Mouse (Mus musculus) MEL (cell line): ENCODE data around the gene Mrrf. TPM values are rescaled to one million over a fixed set of nuclear protein-coding genes. Genes with fewer than 3 reads are reported as not detected.

Source experiments
- DNase-seq: peaks from one replicate; pipeline ENCODE4 v3.0.0; 2011; ENCODE audit warnings: low read depth, low spot score
- H3K27ac ChIP-seq: 2 replicates; pipeline ENCODE4 v1.5.1; 2012; ENCODE audit warnings: low read depth, mild to moderate bottlenecking, control low read depth, low read length, moderate library complexity; ENCODE audit not compliant: control insufficient read depth
- H3K27me3 ChIP-seq, 2 experiments: fragments of 150-350 bp in 1 of 2; sonication (generic) in 1 of 2; 2 replicates each; pipeline ENCODE4 v1.6.1; 2012; ENCODE audit warnings: low read length in 2 of 2, mild to moderate bottlenecking in 2 of 2, improper control_type of control experiment in 1 of 2, moderate library complexity in 1 of 2; ENCODE audit not compliant: insufficient read depth in 2 of 2, control insufficient read depth in 1 of 2
- H3K36me3 ChIP-seq, 2 experiments: 2 replicates each; pipeline ENCODE4 v1.6.1; 2012 to 2014; ENCODE audit warnings: low read length in 2 of 2, improper control_type of control experiment in 1 of 2, inconsistent platforms in 1 of 2, mild to moderate bottlenecking in 1 of 2; ENCODE audit not compliant: insufficient read depth in 2 of 2, control insufficient read depth in 1 of 2
- H3K4me1 ChIP-seq, 2 experiments: fragments of 150-350 bp in 1 of 2; sonication (generic) in 1 of 2; 2 replicates each; pipeline ENCODE4 v1.6.1; 2012; ENCODE audit warnings: low read length in 2 of 2, improper control_type of control experiment in 1 of 2, mild to moderate bottlenecking in 1 of 2; ENCODE audit not compliant: insufficient read depth in 2 of 2, control insufficient read depth in 1 of 2
- H3K4me3 ChIP-seq, 2 experiments: fragments of 150-350 bp in 1 of 2; sonication (generic) in 1 of 2; 2 replicates each; pipeline ENCODE4 v1.5.1; 2012; ENCODE audit warnings: low read depth in 2 of 2, low read length in 2 of 2, mild to moderate bottlenecking in 2 of 2, moderate library complexity in 2 of 2, control low read depth in 1 of 2, improper control_type of control experiment in 1 of 2; ENCODE audit not compliant: control insufficient read depth in 1 of 2, insufficient read depth in 1 of 2
- H3K79me2 ChIP-seq: 2 replicates; pipeline ENCODE4 v1.6.1; 2012; ENCODE audit warnings: mild to moderate bottlenecking, low read length, moderate library complexity; ENCODE audit not compliant: control insufficient read depth, poor library complexity, insufficient read depth
- H3K9ac ChIP-seq: 2 replicates; pipeline ENCODE4 v1.6.1; 2012; ENCODE audit warnings: low read depth, mild to moderate bottlenecking, control low read depth, low read length, moderate library complexity; ENCODE audit not compliant: control insufficient read depth, poor library complexity, severe bottlenecking
- H3K9me3 ChIP-seq: fragments of 150-350 bp; sonication (generic); replicated peaks from 2 replicates; pipeline ENCODE4 v1.6.1; 2012; ENCODE audit warnings: mild to moderate bottlenecking, low read length, improper control_type of control experiment, moderate library complexity; ENCODE audit not compliant: insufficient read depth
- BHLHE40 ChIP-seq: IDR thresholded peaks from 2 replicates; pipeline ENCODE4 v1.6.1; 2012; ENCODE audit warnings: low read depth, mild to moderate bottlenecking, inconsistent platforms, low read length, improper control_type of control experiment, borderline replicate concordance
- CHD2 ChIP-seq: IDR thresholded peaks from 2 replicates; pipeline ENCODE4 v1.6.1; 2011; ENCODE audit warnings: low read length, improper control_type of control experiment
- CTCF ChIP-seq, 3 experiments: IDR thresholded peaks in 2 of 3; conservative IDR thresholded peaks in 1 of 3; 2 replicates each; pipeline ENCODE4 v1.5.1; 2011 to 2012; ENCODE audit warnings: low read length in 3 of 3, low read depth in 2 of 3, mild to moderate bottlenecking in 2 of 3, improper control_type of control experiment in 1 of 3, inconsistent platforms in 1 of 3, mixed read lengths in 1 of 3, moderate library complexity in 1 of 3; ENCODE audit not compliant: control insufficient read depth in 1 of 3, insufficient read depth in 1 of 3, poor library complexity in 1 of 3, severe bottlenecking in 1 of 3
- ELF1 ChIP-seq: IDR thresholded peaks from 2 replicates; pipeline ENCODE4 v1.6.1; 2014; ENCODE audit warnings: low read depth, mild to moderate bottlenecking, inconsistent platforms, low read length, improper control_type of control experiment, moderate library complexity
- EP300 ChIP-seq, 2 experiments: IDR thresholded peaks; 2 replicates each; pipeline ENCODE4 v1.6.1; 2011; ENCODE audit warnings: improper control_type of control experiment in 2 of 2, low read length in 2 of 2, low read depth in 1 of 2, mild to moderate bottlenecking in 1 of 2
- ETS1 ChIP-seq: IDR thresholded peaks from 2 replicates; pipeline ENCODE4 v1.6.1; 2012; ENCODE audit warnings: low read depth, mild to moderate bottlenecking, inconsistent platforms, low read length, improper control_type of control experiment, moderate library complexity
- MAX ChIP-seq: IDR thresholded peaks from 2 replicates; pipeline ENCODE4 v1.6.1; 2011; ENCODE audit warnings: low read length, improper control_type of control experiment
- MEF2A ChIP-seq: IDR thresholded peaks from 2 replicates; pipeline ENCODE4 v1.6.1; 2014; ENCODE audit warnings: low read depth, mild to moderate bottlenecking, inconsistent platforms, low read length, improper control_type of control experiment; ENCODE audit not compliant: poor library complexity, insufficient replicate concordance, severe bottlenecking; ENCODE audit errors: extremely low read depth
- MYB ChIP-seq: IDR thresholded peaks from 2 replicates; pipeline ENCODE4 v1.6.1; 2011; ENCODE audit warnings: mild to moderate bottlenecking, low read depth, low read length, improper control_type of control experiment
- POLR2A ChIP-seq, 2 experiments: IDR thresholded peaks; 2 replicates each; pipeline ENCODE4 v1.6.1; 2011 to 2012; ENCODE audit warnings: low read length in 2 of 2, mild to moderate bottlenecking in 2 of 2, control low read depth in 1 of 2, improper control_type of control experiment in 1 of 2, low read depth in 1 of 2, moderate library complexity in 1 of 2; ENCODE audit not compliant: control insufficient read depth in 1 of 2, insufficient read depth in 1 of 2, poor library complexity in 1 of 2
- SMC3 ChIP-seq: IDR thresholded peaks from 2 replicates; pipeline ENCODE4 v1.6.1; 2011; ENCODE audit warnings: low read depth, low read length, improper control_type of control experiment
- TAL1 ChIP-seq: IDR thresholded peaks from 2 replicates; pipeline ENCODE4 v1.6.1; 2012; ENCODE audit warnings: mild to moderate bottlenecking, inconsistent platforms, low read length, moderate library complexity, mixed read lengths
- TBP ChIP-seq: IDR thresholded peaks from 2 replicates; pipeline ENCODE4 v1.8.0; 2011; ENCODE audit warnings: low read depth, low read length, improper control_type of control experiment
- TCF12 ChIP-seq: IDR thresholded peaks from 2 replicates; pipeline ENCODE4 v1.6.1; 2014; ENCODE audit warnings: low read depth, mild to moderate bottlenecking, inconsistent platforms, low read length, improper control_type of control experiment, moderate library complexity
- UBTF ChIP-seq: IDR thresholded peaks from 2 replicates; pipeline ENCODE4 v1.6.1; 2012; ENCODE audit warnings: low read depth, mild to moderate bottlenecking, inconsistent platforms, low read length, improper control_type of control experiment, moderate library complexity, borderline replicate concordance; ENCODE audit not compliant: insufficient read depth
- polyA plus RNA-seq, 2 experiments: library from polyadenylated mRNA; stranded (reverse) in 1 of 2; unstranded in 1 of 2; fragments of >175 nt in 1 of 2; fragments of >200 nt in 1 of 2; gene quantifications; 2 replicates each; pipeline versions ENCODE4 v1.2.1 to v1.2.4; 2012; ENCODE audit warnings: low replicate concordance in 2 of 2, low read depth in 1 of 2; ENCODE audit not compliant: insufficient read length in 2 of 2, insufficient read depth in 1 of 2, missing spikeins in 1 of 2
- total RNA-seq: library from RNA; depleted of rRNA; stranded (reverse); fragments of 300-350 nt; gene quantifications from 2 replicates; pipeline ENCODE4 v1.2.3, GENCODE M21; 2012

The Mrrf gene
- total and polyA plus RNA-seq, 3 experiments, result 28.0 to 31.2 TPM; not detected in 1

GRCm38 (mm10) chr2:36202611-36202880 is 66.4 kb downstream of the Mrrf start:
- no peak overlapping the region for H3K9ac ChIP-seq
- H3K4me3 ChIP-seq, result peak overlapping the region in 1 of 2 experiments; percentile 42; a peak in 1 of 4 replicates
- H3K27ac ChIP-seq, result no peak overlapping the region
- no peaks in the 10 kb centered on the region; the same call in 1 of the 2 replicates for H3K79me2 ChIP-seq
- H3K4me1 ChIP-seq, result peaks cover 5 to 46% of the 10 kb centered on the region in 2 experiments
- peaks cover 0 to 14% of the 10 kb centered on the region in 2 experiments; a peak in 2 of 4 replicates for H3K36me3 ChIP-seq
- TF ChIP-seq MEF2A (no peak), TCF12 (no peak), MAX (no peak), TBP (no peak), EP300 (IDR thresholded peaks at IDR 0.05; ENCODE audit: low read depth in 1 of 2, low read length in 2 of 2) (no peak), ETS1 (no peak), ELF1 (no peak), MYB (no peak), UBTF (no peak)
- TF ChIP-seq, all 39 proteins: peak for 0
- no peak for DNase-seq
- Histone ChIP-seq H3K27me3 (no peaks in the 10 kb centered on the region), H3K9me3 (no peaks in the 10 kb centered on the region)

GRCm38 (mm10) chr2:36203011-36203825 is 67.0 kb downstream of the Mrrf start:
- H3K36me3 ChIP-seq, result peaks cover 0 to 9% of the 10 kb centered on the region in 2 experiments; a peak in 2 of 4 replicates
- no peaks in the 10 kb centered on the region for H3K9me3 ChIP-seq
- peaks cover 3 to 39% of the 10 kb centered on the region in 2 experiments for H3K4me1 ChIP-seq
- no peak overlapping the region for H3K27ac ChIP-seq
- no peak for TF ChIP-seq BHLHE40
- 0 out of 2 replicates have a peak, but pooled peaks have one; percentile 21 for TF ChIP-seq ETS1
- TF ChIP-seq CTCF (IDR thresholded peaks at IDR 0.05 in 2 of 3, conservative IDR thresholded peaks at IDR 0.05 in 1 of 3; ENCODE audit: control insufficient read depth in 1 of 3, insufficient read depth in 1 of 3, low read depth in 2 of 3, low read length in 3 of 3, poor library complexity in 1 of 3, severe bottlenecking in 1 of 3), result no peak
- peak; percentile 60; the same call in 1 of the 2 replicates for TF ChIP-seq TBP
- no peak for TF ChIP-seq SMC3
- DNase-seq, result peak; percentile 61
- no peaks in the 10 kb centered on the region for H3K27me3 ChIP-seq
- H3K79me2 ChIP-seq, result no peaks in the 10 kb centered on the region; the same call in 1 of the 2 replicates
- H3K9ac ChIP-seq, result peak overlapping the region; percentile 13
- H3K4me3 ChIP-seq, result peak overlapping the region; percentile 42 to 45

GRCm38 (mm10) chr2:36204595-36204994 is 68.4 kb downstream of the Mrrf start:
- peak; percentile 4 to 22; a peak in 2 of 4 replicates for TF ChIP-seq EP300 (IDR thresholded peaks at IDR 0.05; ENCODE audit: low read depth in 1 of 2, low read length in 2 of 2)
- no peak for TF ChIP-seq CHD2
- no peak for TF ChIP-seq POLR2A (IDR thresholded peaks at IDR 0.05; ENCODE audit: control insufficient read depth in 1 of 2, insufficient read depth in 1 of 2, low read depth in 1 of 2, low read length in 2 of 2, poor library complexity in 1 of 2)
- TF ChIP-seq TAL1, result peak; percentile 36; the same call in 1 of the 2 replicates
- no peak overlapping the region for H3K27ac ChIP-seq
- no peaks in the 10 kb centered on the region for H3K79me2 ChIP-seq
- H3K27me3 ChIP-seq, result no peaks in the 10 kb centered on the region
- no peak overlapping the region for H3K4me3 ChIP-seq
- no peaks in the 10 kb centered on the region for H3K9me3 ChIP-seq
- DNase-seq, result no peak
- H3K9ac ChIP-seq, result no peak overlapping the region
- no peaks in the 10 kb centered on the region; a peak in 1 of 4 replicates for H3K36me3 ChIP-seq
- H3K4me1 ChIP-seq, result peaks cover 0 to 30% of the 10 kb centered on the region in 2 experiments; a peak in 2 of 4 replicates
